Mouse (Mus musculus) thymus, postnatal 0 days (tissue): ENCODE measurements around the gene Tie1. TPM values are rescaled to one million over a fixed set of nuclear protein-coding genes. Genes with fewer than 3 reads are reported as not detected.

Experiments
- DNase-seq: peaks from one replicate; pipeline ENCODE4 v3.0.0-alpha.2; 2015; ENCODE audit warnings: low spot score
- polyA plus RNA-seq: library from polyadenylated mRNA; unstranded; fragments of >200 nt; fragmentation: Nextera tagmentation; extraction: Ambion mirVana; gene quantifications from 2 replicates; pipeline ENCODE4 v1.2.1, GENCODE M21; 2015

Gene Tie1
- polyA plus RNA-seq, 1 experiment from 2014 or later = 8.2 TPM

GRCm38 (mm10) chr4:118476773-118477530 is 12.9 kb downstream of the Tie1 start:
- no peak for DNase-seq

DNA sequence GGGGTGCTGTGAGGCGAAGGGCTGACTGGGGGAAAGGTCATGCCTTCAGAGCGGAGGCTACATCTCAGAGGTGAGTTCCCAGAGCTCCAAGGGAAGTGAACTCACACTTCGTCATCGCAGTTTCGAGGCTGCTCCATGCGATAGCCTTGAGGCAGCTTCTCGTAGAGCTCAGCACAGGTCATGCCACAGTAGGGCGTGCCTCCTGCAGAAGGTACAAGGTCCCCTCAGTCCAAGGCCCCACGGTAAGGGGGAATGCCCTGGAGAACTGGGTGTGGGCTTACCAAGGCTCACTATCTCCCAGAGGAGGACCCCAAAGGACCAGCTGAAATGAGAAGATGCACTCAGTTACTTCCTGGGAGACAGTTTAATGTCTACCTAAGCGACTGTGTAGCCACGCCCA is 17.2 kb downstream of the Tie1 start:
- DNase-seq = no peak

DNA sequence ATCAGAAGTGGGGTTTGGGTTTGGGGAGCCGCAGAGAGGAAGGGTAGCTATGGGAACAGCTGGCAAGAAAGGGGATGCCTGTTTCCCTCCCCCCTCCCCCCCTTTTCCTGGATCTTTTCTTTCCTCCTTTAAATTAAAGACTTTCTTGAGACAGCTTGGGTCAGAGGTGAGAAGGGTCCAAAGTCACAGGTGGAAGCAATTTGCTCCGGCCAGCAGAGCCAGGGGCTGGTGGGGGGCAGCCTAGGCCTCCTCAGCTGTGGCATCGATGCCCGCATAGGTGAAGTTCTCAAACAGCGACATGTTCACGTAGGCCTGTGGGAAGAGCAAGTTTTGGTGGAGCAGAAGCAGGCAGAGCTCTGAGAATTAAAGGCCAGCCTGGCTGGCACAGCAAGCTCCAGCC is 18.6 kb downstream of the Tie1 start:
- DNase-seq = no peak

DNA sequence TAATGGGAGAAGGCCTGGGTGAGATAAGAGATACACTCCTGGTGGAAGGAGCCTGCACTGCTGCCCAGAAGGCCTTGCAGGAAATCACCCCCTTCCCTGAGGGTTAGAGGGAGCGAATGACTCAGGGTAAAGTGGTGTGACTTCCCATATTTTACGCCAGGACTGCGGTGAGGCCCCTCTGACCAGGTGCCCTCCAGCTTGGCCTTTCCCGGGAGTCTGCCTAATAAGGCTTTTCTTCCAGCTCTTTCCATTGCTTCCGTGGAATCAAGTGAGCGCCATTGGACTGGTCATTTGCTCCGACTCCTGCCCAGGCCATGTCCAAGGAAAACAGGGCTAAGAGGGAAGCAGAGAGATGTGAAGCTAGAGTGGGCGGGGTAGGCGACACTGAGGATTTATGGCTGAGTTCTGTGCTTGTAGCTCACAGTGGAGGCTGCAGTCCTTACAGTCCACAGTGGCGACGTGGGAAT is 24.1 kb downstream of the Tie1 start:
- DNase-seq = no peak

DNA sequence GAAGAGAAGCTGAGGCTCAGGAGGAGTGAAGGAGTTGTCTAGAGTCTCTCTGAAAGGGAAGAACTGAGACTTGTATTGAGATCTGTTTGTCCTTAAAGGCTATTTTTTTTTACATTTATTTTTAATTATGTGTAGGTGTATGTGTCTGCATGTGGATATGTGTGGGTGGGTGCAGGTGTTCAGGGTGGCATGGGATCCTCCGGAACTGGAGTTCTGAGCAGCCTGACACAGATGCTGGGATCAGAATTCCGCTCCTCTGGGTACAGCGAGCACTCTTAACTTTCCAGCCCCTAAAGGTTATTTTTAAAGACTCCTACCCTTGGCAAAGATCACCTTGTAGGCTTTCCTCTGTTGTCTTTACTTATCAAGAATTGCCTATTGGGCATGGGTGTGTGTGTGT is 24.9 kb downstream of the Tie1 start:
- DNase-seq = no peak

DNA sequence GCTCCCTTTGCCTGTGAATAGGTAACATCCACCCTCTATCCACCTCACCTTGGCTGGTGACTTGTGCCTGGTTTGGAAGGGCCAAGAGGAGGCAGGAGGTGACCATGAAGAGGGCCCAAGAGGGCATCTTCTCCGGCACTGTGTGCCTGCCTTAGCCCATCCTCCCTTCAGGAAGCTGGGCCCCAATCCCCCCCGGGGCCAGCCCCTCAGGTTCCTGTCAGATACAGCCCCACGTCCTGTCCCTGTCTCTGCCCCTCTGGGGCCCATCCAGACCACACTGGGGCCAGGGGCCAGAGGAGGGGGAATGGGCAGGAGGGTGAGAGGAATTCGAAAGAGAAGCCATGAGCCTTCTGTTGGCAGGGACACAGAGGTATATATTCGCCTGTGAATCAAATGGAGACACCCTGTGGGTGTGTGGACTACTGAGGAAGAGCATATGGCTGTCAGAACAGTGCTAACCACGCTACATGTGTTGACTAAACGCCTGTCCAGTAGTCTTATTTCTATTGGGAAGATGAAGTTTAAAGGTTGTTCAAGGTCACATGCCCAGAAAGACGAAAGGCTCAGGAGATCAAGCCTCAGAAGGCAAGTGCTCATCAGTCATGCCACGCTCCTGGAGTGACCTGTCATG is 32.4 kb downstream of the Tie1 start, which contains the start of gene Mpl:
TSS of gene Mpl (minus strand) at position 169 of the 631 bp plus-strand sequence.
- no peak for DNase-seq

DNA sequence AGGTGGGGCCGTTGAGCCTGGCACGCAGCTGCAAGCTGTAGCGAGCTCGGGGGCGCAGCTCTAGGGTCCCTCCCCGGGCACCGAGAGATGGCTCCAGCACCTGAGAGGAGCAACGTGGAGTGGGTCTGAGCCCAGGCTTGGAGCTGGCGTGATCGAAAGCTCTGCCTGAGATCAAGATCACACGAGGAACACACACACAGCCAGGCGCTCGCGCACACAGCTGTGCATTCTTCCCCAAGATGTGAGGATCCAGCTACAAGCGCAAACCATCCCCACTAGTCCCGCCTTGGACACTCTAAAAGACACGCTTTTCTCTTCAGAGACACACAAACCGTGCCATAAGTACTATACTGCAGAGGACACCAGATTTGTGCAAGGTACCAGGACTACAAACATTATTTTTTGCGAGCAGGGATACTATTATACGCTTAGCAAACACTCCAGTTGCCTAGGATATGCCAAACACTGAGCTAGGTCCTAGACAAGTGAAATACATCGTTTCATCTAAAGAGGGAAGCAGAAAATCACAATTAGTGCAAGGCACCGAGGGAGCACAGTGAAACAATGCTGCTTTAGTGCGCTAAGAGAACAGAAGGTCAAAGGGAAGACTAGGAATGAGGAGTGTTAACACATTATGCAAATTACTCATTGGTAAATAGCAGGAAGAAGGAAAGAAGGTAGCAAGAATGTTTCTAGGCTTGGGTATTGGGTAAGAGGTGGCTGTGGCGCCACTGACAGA is 43.3 kb downstream of the Tie1 start:
- no peak for DNase-seq

GRCm38 (mm10) chr4:118445781-118446414 is 44.0 kb downstream of the Tie1 start:
- no peak for DNase-seq

GRCm38 (mm10) chr4:118445088-118445487 is 44.8 kb downstream of the Tie1 start:
- DNase-seq = no peak

DNA sequence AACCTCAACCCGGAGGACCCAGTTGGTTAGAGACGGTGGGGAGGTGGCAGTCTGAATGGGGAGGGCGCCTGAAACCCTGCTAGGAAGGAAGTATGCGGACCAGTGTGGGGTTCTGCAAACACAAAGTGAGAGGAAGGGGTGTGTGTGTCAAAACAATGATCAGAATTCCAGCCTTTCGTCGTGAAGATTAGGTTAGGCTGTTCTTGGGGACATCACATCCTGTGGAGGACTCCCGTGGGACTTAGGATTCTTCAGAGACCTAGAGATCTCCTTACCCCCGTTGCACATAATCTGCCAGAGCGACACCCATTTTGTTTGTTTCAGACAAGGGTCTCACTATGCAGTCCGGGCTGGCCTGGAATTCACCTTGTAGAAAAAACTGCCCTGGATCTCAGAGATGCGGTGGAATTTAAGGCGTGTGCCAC is 52.0 kb downstream of the Tie1 start:
- DNase-seq = peak; percentile 60

- DNase-seq = peak; percentile 95
Observed at GRCm38 (mm10) chr4:118436820-118437603, 52.8 kb downstream of the Tie1 start, which contains the start of gene Cdc20. TSS of gene Cdc20 (minus strand) at chr4:118437352.

- DNase-seq = no peak
Observed at GRCm38 (mm10) chr4:118432332-118432731, 57.5 kb downstream of the Tie1 start.

DNA sequence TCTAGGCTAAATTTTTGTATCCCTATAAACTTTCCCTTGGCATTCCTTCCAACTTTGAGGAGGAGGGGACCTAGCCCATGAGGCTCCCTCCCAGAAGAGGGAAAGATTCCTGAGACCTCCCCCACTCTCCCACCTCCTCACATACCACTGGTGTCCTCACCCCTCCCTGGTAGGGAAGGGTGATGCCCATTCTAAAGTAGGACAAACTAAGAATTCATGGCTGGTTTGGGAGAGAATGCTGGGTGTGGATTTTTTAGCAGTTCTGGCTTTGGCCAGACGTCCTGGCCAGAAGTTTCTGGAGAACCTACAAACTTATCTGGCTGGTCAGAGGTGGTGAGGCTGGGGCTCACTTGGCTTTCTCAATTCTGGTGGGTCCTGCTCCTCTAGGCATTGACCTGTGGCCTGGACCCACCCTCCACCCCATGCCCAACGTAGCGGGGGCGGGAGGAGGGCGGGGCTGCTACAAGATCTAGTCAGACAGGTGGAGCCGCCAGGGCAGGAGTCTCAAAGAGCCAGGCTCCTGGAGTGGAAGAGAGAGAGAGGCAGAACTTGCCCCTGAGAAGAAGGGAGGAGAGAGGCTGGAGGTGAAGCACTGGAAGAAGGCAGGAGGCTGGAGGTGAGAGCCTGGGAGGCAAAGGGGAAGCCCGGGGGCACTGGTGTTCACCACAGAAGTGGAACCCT is 60.5 kb downstream of the Tie1 start:
- DNase-seq = no peak

- DNase-seq = peak; percentile 15
Observed at GRCm38 (mm10) chr4:118428531-118429214, 61.2 kb downstream of the Tie1 start.

DNA sequence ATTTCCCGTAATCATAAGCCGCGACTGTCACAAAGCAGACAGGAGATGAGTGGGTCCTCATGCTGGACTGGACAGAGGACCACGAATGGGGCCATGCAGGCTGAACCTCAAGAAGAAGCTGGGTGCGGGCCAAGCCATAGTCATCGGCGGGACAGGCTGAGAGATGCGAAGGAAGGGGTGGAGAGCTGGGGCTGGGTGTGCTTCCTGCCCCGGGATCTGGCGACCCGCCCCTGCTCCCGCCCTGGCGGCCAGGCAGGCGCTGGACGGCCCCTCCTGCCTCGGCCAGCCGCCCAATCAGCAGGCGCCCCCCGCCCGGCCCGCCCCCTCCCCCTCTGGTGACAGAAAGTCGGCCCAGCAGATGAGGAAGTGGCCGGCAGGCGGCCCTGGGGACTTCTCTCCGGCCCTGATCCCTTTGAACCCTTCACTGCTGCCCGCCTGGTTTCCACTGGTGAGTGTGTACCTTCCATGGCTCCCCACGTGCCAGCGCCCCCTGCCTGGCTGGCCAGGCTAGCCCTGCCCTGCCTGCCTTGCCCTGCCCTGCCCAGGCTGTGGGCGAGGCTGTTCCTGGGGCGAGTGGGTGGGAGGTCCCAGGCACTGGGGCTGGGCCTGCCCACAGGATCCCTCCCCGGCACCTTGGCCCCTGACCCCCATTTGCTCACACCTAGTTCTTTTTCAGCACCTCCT is 62.0 kb downstream of the Tie1 start, which contains the start of gene Elovl1:
TSS of gene Elovl1 (plus strand) at position 326 of the 684 bp plus-strand sequence.
- DNase-seq = peak; percentile 63

DNA sequence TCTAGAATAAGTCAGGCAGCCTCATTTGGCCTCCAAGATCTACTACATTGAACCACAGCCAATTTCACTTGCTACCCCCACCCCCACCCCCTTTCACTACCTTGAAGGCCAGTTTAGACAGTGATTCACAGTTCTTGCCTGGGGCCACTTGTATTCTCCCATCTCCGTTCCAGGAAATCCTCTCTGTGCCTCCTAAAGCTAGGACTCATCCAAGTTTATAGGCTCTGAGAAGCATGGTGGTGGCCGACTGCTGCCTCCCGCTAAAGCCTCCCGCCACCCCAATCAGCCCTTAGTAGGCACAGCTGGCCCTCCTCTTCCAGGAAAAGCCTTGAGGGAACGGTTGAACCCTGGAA is 62.5 kb downstream of the Tie1 start:
- DNase-seq = no peak

DNA sequence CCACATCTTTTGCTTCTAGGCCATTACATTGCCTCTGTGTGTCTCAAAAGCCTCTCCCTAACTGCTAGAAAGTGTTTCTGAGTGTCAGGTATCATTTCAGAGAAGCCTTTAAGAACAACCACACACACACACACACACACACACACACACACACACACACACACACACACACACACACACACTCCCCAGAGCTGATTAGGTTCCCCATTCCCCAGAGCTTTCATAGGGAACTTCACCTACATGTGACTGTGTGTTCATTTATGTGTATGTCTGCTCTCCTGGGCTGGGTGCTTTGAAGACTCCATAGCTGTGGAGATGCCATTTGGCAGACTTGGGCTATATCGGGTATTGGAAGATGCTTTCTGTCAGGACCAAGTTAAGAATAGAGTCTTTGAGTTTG is 64.5 kb downstream of the Tie1 start:
- no peak for DNase-seq

DNA sequence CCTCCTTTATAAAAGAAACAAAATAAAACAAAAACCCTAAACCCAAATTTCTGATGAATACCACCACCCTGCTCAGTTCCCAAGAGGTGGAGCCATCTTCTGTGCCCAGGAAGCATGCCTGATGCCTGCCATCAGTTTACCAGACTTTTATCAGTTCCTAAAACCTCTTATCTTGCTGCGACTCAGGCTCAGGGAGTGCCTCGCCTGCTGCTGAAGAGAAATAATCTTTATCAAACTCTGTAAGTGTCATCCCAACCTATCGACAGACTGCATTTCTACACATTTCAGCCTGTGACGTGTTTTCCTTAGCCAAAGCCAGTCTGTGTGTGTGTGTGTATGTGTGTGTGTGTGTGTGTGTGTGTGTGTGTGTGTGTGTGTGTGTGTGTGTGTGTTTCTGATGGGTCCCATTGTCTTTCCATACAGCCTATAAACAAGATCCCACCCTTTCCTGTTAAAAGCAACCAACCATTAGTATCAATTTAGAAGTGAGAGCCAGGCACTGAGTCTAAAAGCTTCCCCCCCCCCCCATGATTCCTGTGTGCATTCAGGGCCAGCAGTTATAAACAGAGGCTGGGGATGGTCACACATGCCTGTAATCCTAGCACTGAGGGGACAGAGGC is 65.2 kb downstream of the Tie1 start:
- no peak for DNase-seq
